Mouse (Mus musculus): ENCODE data around the gene Rnls. TPM values are rescaled to one million over a fixed set of nuclear protein-coding genes. Genes with fewer than 3 reads are reported as not detected.

The Rnls gene
- total RNA-seq, 2 experiments from 2014 or later, result not detected

DNA sequence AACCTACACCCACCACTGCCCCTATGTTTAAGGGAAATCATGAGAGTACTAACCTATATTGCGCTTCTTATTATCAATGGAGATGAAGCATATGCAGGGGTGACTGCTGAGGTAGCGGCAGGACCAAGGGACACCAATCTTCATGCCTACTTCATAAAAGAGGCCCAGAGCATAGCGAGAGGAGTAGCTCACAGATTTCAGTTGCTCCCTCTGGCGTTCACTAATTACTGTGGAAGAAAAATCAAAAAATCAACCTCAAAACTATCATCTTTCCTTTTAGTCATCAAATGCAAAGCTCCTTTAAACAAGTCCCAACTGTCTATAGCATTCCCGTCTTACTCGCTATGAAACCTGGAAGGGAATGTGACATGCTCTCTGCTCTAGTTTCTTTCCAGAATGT is 189.7 kb downstream of the Rnls start:
- ATAC-seq (replicated peaks; ENCODE audit: low FRiP score, poor library complexity, severe bottlenecking), result no peak

- no peak for ATAC-seq (replicated peaks; ENCODE audit: low FRiP score, poor library complexity, severe bottlenecking)
Measured at GRCm38 (mm10) chr19:33201181-33201580, 190.9 kb downstream of the Rnls start.

GRCm38 (mm10) chr19:33192064-33192463 is 200.0 kb downstream of the Rnls start:
- ATAC-seq (replicated peaks; ENCODE audit: low FRiP score, poor library complexity, severe bottlenecking), result no peak

GRCm38 (mm10) chr19:33188766-33189165 is 203.3 kb downstream of the Rnls start:
- no peak for ATAC-seq (replicated peaks; ENCODE audit: low FRiP score, poor library complexity, severe bottlenecking)

DNA sequence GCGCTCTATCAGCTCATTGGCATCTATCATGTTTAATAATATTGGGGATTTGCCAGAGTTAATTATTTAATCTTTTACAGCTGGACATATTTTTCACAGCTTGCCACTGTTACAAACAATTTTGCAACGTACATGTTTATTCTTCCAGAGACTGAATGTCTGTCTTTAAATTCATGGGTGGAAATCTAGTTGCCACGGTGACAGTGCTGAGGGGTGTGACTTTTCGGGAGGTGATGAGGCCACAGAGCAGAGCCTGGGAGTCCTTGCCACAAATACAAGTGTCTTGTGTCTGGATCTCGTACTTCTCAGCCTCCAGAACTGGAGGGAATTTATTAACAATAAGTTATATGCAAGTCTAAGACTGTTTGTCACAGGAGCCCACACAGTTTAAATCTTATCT is 212.5 kb downstream of the Rnls start:
- ATAC-seq (replicated peaks; ENCODE audit: low FRiP score, poor library complexity, severe bottlenecking), result no peak

GRCm38 (mm10) chr19:33178866-33179265 is 213.2 kb downstream of the Rnls start:
- no peak for ATAC-seq (replicated peaks; ENCODE audit: low FRiP score, poor library complexity, severe bottlenecking)

DNA sequence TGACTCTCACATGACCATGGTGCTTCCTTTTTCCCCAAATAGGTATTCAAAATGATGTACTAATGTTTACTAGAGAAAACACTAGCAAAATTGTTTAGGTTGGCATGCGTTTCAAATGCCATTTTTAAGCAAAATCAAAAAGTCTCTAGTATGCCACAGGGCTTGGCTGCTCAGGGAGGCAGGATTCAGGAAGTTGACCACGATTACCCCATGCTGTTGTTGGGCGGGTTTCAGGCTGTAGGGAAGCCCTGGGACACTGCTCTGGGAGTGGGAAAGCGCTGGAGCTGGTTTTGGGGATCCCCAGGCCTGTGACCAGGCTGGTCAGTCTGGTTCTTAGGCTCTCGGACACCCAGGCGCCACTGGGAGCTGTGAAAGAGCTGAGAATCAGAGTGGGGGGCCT is 213.7 kb downstream of the Rnls start:
- no peak for ATAC-seq (replicated peaks; ENCODE audit: low FRiP score, poor library complexity, severe bottlenecking)

GRCm38 (mm10) chr19:33173991-33174390 is 218.1 kb downstream of the Rnls start:
- no peak for ATAC-seq (replicated peaks; ENCODE audit: low FRiP score, poor library complexity, severe bottlenecking)

DNA sequence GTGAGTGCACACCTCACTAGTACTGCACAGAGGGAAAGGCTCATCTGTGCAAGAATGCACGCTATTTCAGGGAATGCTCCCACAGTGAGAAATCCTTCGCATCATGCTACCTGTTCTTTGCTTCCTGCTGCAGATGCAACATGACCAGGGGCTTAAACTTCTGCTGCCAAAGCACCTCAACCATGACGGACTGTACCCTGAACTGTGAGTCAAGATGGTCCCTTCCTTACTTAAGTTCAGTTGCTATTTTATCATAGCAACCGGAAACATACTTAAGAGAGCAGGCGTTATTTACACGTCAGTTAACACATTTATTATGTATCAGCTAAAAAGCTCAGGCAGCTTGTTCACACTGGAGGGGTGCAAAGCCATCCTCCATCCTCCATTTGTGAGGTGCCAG is 222.2 kb downstream of the Rnls start:
- ATAC-seq (replicated peaks; ENCODE audit: low FRiP score, poor library complexity, severe bottlenecking), result no peak

DNA sequence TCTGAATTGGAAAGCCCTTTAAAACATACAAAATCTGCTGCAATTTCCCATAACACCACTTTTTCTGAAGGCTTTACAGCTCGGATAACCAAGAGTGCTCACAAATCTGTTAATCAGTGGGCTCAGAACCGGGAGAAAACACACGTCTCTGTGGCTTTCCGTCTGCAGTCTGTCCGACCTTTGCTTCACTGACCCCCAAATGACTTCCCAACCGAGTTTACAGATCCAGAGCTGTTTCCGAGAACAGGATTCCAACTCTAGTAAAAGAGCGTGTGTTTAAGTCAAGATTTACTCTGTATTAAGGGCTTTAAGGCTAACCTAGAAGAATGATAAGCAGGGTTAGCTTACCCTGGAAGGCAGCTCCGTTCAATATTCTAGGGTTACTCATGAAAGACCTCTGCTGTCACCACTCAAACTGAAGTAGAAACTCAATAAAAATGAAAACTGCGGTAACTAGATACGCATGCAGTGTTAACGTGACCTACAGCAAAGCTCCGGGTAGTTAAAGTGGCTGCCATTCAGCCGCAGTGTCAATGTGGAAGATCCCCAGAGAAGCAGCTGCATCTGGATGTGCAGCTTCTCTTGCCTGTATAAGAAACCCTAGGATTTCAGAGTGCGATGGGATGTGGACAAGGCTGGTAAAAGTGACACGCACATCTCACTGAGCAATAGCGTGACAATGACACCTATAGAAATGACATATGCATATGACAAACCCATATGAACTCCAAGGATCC is 224.4 kb downstream of the Rnls start:
- ATAC-seq (replicated peaks; ENCODE audit: low FRiP score, poor library complexity, severe bottlenecking), result no peak

DNA sequence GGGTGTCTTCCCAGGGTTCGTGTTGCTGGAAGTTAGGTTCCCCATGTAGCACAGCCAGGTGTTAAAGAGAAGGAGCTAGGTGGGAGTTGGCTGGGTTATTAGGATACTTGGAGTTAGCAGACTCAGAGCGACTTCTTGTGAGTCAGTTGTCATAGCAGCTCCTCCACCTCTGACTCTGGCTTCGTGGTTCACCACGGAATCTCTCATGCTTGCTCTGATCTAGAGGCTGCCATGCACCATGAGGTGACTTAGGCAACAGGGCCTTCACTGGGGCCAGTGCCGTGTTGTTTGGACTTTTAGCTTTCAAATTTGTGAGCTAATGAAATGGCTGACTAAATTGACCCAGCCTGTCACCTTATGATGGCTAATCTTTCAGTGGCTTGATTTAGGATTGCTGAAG is 227.3 kb downstream of the Rnls start:
- no peak for ATAC-seq (replicated peaks; ENCODE audit: low FRiP score, poor library complexity, severe bottlenecking)

GRCm38 (mm10) chr19:33161903-33162302 is 230.2 kb downstream of the Rnls start:
- no peak for ATAC-seq (replicated peaks; ENCODE audit: low FRiP score, poor library complexity, severe bottlenecking)

GRCm38 (mm10) chr19:33159897-33160296 is 232.2 kb downstream of the Rnls start:
- ATAC-seq (replicated peaks; ENCODE audit: low FRiP score, poor library complexity, severe bottlenecking), result no peak

DNA sequence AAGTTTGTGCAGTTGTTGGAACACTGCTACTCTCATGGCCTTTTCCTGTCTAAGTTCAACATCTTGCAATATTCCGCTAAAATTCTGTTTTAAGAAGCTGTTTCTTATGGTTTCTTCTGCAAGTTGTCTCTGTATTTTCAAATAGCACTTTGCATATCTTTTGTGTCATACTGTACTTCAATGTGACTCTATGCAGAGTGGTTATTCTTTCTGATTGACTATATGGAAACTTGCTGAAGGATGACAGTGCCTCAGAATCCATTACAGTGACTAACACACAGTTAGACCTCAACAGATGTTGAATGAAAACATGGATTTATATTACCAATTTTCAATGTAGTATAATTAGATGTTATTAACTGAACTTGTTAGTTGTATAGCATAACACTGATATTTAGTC is 232.9 kb downstream of the Rnls start:
- ATAC-seq (replicated peaks; ENCODE audit: low FRiP score, poor library complexity, severe bottlenecking), result no peak

GRCm38 (mm10) chr19:33158234-33158633 is 233.9 kb downstream of the Rnls start:
- no peak for ATAC-seq (replicated peaks; ENCODE audit: low FRiP score, poor library complexity, severe bottlenecking)

DNA sequence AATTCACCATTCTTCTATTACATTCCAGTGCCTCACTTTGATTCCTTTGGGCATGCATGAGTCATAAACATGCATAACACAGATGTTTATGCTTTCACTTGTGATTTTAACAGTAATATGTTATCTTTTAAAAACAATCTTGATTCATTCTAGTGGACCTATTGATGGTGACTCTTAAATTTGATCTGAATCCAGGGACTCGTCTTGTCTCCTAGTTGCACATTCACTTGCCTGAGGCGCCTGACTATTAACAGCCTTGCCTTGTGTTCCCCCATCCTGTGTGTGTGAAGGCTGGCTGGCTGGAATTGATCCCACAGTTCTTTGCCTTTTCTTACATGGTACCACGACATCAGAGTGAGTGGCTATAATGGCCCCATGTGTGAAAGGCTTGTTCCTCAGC is 243.7 kb downstream of the Rnls start:
- ATAC-seq (replicated peaks; ENCODE audit: low FRiP score, poor library complexity, severe bottlenecking), result no peak

- no peak for ATAC-seq (replicated peaks; ENCODE audit: low FRiP score, poor library complexity, severe bottlenecking)
Measured at GRCm38 (mm10) chr19:33143198-33143597, 248.9 kb downstream of the Rnls start.

DNA sequence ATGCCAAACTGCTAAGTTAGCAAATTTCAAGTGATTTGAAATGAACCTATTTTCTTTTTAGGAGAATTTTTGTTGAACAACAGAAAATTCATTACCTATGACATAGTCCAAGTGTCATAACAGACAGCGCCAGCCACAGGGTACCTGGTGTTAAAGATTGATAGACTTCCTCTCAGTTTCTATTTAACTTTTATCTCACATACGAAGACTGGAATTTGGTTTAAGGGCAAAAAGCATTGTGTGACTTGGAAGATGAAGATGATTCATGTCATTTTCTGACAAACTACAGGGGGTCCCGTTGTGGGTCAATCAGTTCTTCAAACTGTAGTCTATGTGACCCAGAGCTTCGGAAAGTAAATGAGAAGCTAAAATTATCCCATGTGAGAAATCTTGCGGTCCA is 254.8 kb downstream of the Rnls start:
- no peak for ATAC-seq (replicated peaks; ENCODE audit: low FRiP score, poor library complexity, severe bottlenecking)

- ATAC-seq (replicated peaks; ENCODE audit: low FRiP score, poor library complexity, severe bottlenecking), result no peak
Measured at GRCm38 (mm10) chr19:33122611-33123226, 269.4 kb downstream of the Rnls start.

DNA sequence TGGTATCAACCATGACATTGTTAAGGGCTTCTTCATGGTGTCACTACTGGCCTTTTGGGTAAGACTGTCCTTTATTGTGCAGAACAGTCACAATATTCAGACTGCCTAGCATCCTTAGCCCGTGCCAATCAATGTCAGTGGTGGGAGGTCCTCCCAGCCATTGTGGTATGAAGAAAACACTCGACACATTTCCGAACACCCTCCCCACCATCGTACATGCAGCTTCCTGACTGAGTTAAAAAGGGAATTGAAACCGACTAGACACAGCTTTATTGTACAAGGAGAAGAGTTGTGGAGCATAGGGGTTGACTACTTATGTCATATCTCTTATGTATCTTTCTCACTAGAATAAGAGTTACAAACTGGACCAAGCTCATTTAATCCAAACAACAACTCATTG is 272.1 kb downstream of the Rnls start:
- ATAC-seq (replicated peaks; ENCODE audit: low FRiP score, poor library complexity, severe bottlenecking), result no peak

GRCm38 (mm10) chr19:33118898-33119297 is 273.2 kb downstream of the Rnls start:
- no peak for ATAC-seq (replicated peaks; ENCODE audit: low FRiP score, poor library complexity, severe bottlenecking)

Measured in erythroid progenitor cell, adult 5-6 weeks (primary cell).